Mouse (Mus musculus): Measurements from ENCODE around the gene Pex5l.

DNA sequence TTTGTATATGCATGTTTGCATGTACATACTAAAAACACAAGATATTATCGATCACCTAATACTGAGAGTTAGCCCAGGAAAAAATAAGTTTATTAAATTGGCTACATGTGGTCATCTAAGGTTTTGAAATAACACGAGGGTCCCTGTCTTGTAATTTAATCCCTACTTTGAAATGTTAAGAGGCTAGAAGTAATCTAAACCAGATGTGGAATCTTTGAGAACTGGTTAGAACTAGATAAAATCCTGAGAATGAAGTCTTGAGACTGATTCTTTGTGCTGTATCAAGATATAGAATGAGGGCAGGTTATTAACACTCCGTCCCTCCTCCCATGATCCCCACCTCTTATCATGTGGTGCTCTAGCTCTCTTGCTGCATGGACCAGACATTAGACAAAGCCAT is 22.1 kb upstream of the Pex5l start:
- TF ChIP-seq CTCF (IDR thresholded peaks at IDR 0.05; ENCODE audit: extremely low read depth, insufficient read length, insufficient replicate concordance, low read depth, low read length) (no peak), POLR2A (IDR thresholded peaks at IDR 0.05; ENCODE audit: low read depth, low read length) (no peak)

Measured in small intestine, adult 2 months (tissue).